8 mouse cellular contexts compared by ENCODE assay signal in genomic region chr11:97781832-97782563, GRCm38 (mm10). TPM values are rescaled to one million over a fixed set of nuclear protein-coding genes. Genes with fewer than 3 reads are reported as not detected.
DNase-seq lines count a peak whose midpoint lies in the region; ATAC-seq lines count a peak whose summit lies in the region.

Rpl23 (minus strand) TSS chr11:97782437.

- peak; percentile 85 for ATAC-seq in inflammation-experienced regulatory T-cells, adult 6 months
- peak; percentile 95 for ATAC-seq in megakaryocyte-erythroid progenitor cell, adult 5-6 weeks (replicated peaks; ENCODE audit: low FRiP score, low TSS enrichment, poor library complexity, severe bottlenecking)

- intact Hi-C loops in gastrocnemius, postnatal 14 days (cut with DNase I; ENCODE audit: low total_unique reads) = no loop called here
- intact Hi-C loops in left cerebral cortex, postnatal 10 days (cut with DNase I) = loop anchor here (5.0 kb wide), 1 partner anchor 100 kb away; the partner anchor contains the start of gene Fbxo47

- peak; percentile 98 to 100 for DNase-seq in adrenal gland, adult (ENCODE audit: inconsistent age in 2 of 2, low spot score in 1 of 2)
- DNase-seq in embryo, embryonic 10.5 days (ENCODE audit: low spot score) = peak; percentile 99
- DNase-seq in gastrocnemius, postnatal 14 days = peak; percentile 100
- DNase-seq in left cerebral cortex, postnatal 10 days (ENCODE audit: extremely low spot score in 1 of 2, low spot score in 2 of 2) = peak; percentile 99 to 100
- peak; percentile 99 for DNase-seq in right cerebral cortex, postnatal 25 days
- peak; percentile 98 to 100 for DNase-seq in urinary bladder, postnatal 4 days (ENCODE audit: low spot score in 2 of 2)

RNA-seq across cellular contexts. Expression of gene Rpl23, which starts in this region (rescaled TPM):
- 100 to 1,000 TPM; 607 to 676 TPM for total RNA-seq in gastrocnemius, postnatal 14 days (2021)
- 1,000 to 10,000 TPM in 2 of 3 experiments, 100 to 1,000 TPM in 1; 686 to 1,148 (median 1,072) TPM for polyA plus RNA-seq in inflammation-experienced regulatory T-cells, adult 6 months (2017; shearing (Covaris generic))
- 100 to 1,000 TPM; 423 to 456 TPM for total RNA-seq in left cerebral cortex, postnatal 10 days (2021)
- 2,091 and 2,156 TPM in 2 replicates for total RNA-seq in megakaryocyte-erythroid progenitor cell, adult 5-6 weeks (2014; fragmentation: Nextera tagmentation)
- 1,518 and 2,802 TPM in 2 replicates for total RNA-seq in megakaryocyte-erythroid progenitor cell, adult 5-6 weeks (2017)

Comparison
In these comparisons a context has a peak if more than half of its experiments do, and no peak if none do; other contexts are left out.
1. Peak in every context shown above with its lines: DNase-seq and ATAC-seq.